Mouse (Mus musculus) lung, postnatal 0 days (tissue): ENCODE measurements at regions not wholly inside any gene's neighbourhood (a gene's known extent, or its start where the extent isn't known, plus 50 kb on each side); places are given as distances from the start of the nearest gene placed in this dataset.

ENCODE experiments used
- CTCF ChIP-seq: IDR thresholded peaks from 2 replicates; pipeline ENCODE4 v1.5.1; 2016; ENCODE audit warnings: antibody characterized with exemption, mild to moderate bottlenecking
- EP300 ChIP-seq: IDR thresholded peaks from 2 replicates; pipeline ENCODE4 v1.6.1; 2016; ENCODE audit warnings: antibody characterized with exemption, mild to moderate bottlenecking, control low read depth

DNA sequence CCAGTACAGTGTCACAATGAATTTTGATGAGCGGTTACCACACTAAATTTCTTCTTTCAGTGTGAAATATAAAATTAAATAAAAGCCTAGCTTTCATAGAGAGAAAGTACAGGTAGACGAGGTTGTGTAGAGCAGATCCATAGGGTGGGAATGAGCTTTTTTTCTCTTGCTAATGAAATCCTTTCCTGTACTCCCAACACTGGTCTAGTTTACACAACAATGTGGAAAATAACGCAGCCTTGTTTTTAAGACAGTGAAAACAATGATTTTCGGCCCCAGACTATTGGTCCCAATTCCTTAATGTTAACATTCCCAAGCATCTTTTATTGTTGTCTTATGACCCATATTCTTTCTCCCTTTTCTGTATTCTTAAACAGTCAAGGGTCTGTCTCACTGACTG is 473.5 kb upstream of the Cntn5 start:
- no peak for TF ChIP-seq CTCF
- TF ChIP-seq EP300 = no peak
